Mouse (Mus musculus) olfactory bulb, adult 2 months (tissue): Measurements from ENCODE around the gene Tomm40.

ENCODE experiments used
- CTCF ChIP-seq: fragments of 200-500 bp; IDR thresholded peaks from 2 replicates; pipeline ENCODE4 v1.5.1; 2012; ENCODE audit warnings: low read depth, mild to moderate bottlenecking, low read length, moderate library complexity; ENCODE audit not compliant: insufficient read depth
- POLR2A ChIP-seq: fragments of 200-500 bp; IDR thresholded peaks from 2 replicates; pipeline ENCODE4 v1.6.1; 2012; ENCODE audit warnings: mild to moderate bottlenecking, low read depth, low read length, moderate library complexity; ENCODE audit not compliant: insufficient read depth

DNA sequence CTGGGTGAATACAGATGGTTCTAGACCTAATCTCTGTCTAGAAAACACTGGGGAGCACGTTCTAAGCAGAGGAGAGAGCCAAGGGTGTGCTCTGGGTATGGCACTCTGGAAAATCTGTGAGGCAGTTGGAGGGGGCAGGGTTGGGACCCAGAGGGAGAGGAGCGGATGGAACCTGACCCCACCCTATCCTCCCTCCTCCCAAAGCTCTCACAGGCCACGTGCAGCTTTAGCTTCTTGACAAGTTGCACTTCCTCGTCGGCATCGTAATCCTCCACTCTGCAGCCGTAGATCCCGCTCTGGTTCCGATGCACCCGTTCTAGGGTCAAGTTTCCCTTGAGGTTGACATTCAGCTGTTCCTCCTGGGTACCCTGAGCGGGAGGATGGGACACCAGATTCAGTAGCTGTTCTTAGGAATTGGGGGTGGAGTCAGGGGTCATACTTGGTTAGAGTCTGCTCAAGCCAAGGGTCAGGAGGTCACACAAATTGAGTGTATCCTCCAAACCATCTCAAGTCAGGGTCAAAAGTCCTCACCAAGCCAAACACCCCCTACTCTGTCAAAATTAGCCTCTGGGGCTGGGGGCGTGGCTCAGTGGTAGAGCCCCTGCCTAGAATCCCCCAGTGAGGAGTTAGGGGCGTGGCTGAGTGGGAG is 48.7 kb upstream of the Tomm40 start:
- TF ChIP-seq CTCF (no peak), POLR2A (no peak)
